Mouse (Mus musculus) C2C12 (cell line): ENCODE measurements around the gene Il1f9.

Experiments
- CTCF ChIP-seq: IDR thresholded peaks from one replicate; pipeline ENCODE4 v1.5.1; 2011; ENCODE audit not compliant: control insufficient read depth, insufficient read depth, insufficient read length
- MAX ChIP-seq: IDR thresholded peaks from one replicate; pipeline ENCODE4 v1.6.1; 2011; ENCODE audit warnings: mild to moderate bottlenecking, control low read depth
- MYOD1 ChIP-seq: IDR thresholded peaks from one replicate; pipeline ENCODE4 v1.6.1; 2011; ENCODE audit warnings: low read depth; ENCODE audit not compliant: control insufficient read depth, insufficient read length
- MYOG ChIP-seq: IDR thresholded peaks from one replicate; pipeline ENCODE4 v1.6.1; 2011; ENCODE audit not compliant: control insufficient read depth, insufficient read length; ENCODE audit errors: extremely low read depth
- USF1 ChIP-seq: IDR thresholded peaks from one replicate; pipeline ENCODE4 v1.6.1; 2011; ENCODE audit warnings: low read depth, mild to moderate bottlenecking, control low read depth, moderate library complexity

GRCm38 (mm10) chr2:24227191-24227590 lies 40.9 kb downstream of the Il1f9 start:
- TF ChIP-seq CTCF (no peak), MAX (no peak), MYOD1 (no peak), USF1 (no peak), MYOG (no peak)
